Mouse (Mus musculus) heart, embryonic 12.5 days (tissue): Measurements from ENCODE around the gene Il25. TPM values are rescaled to one million over a fixed set of nuclear protein-coding genes. Genes with fewer than 3 reads are reported as not detected.

Experiments used
- ATAC-seq: fragments of 200-750 bp; cut with Nextera tagmentation; 2 replicates; pipeline ENCODE4 v1.8.0; 2017; ENCODE audit warnings: moderate TSS enrichment, moderate library complexity; ENCODE audit not compliant: insufficient number of reproducible peaks, low FRiP score
- H3K27ac ChIP-seq: fragments of 300-500 bp; sonication (generic); 2 replicates; pipeline ENCODE4 v1.5.1; 2016; ENCODE audit warnings: mild to moderate bottlenecking, moderate library complexity; ENCODE audit not compliant: poor library complexity, severe bottlenecking
- H3K27me3 ChIP-seq: fragments of 300-500 bp; sonication (generic); replicated peaks from 2 replicates; pipeline ENCODE4 v1.6.1; 2016; ENCODE audit warnings: mild to moderate bottlenecking, moderate library complexity
- H3K36me3 ChIP-seq: fragments of 300-500 bp; sonication (generic); 2 replicates; pipeline ENCODE4 v1.6.1; 2016; ENCODE audit warnings: mild to moderate bottlenecking, moderate library complexity
- H3K4me1 ChIP-seq: fragments of 300-500 bp; sonication (generic); replicated peaks from 2 replicates; pipeline ENCODE4 v1.6.1; 2016; ENCODE audit warnings: mild to moderate bottlenecking
- H3K4me2 ChIP-seq: fragments of 300-500 bp; sonication (generic); 2 replicates; pipeline ENCODE4 v1.6.1; 2016; ENCODE audit warnings: mild to moderate bottlenecking, moderate library complexity
- H3K4me3 ChIP-seq: fragments of 300-500 bp; sonication (generic); 2 replicates; pipeline ENCODE4 v1.5.1; 2016; ENCODE audit warnings: mild to moderate bottlenecking
- H3K9ac ChIP-seq: fragments of 300-500 bp; sonication (generic); 2 replicates; pipeline ENCODE4 v1.6.1; 2016; ENCODE audit warnings: mild to moderate bottlenecking, moderate library complexity
- H3K9me3 ChIP-seq: fragments of 300-500 bp; sonication (generic); replicated peaks from 2 replicates; pipeline ENCODE4 v1.6.1; 2016; ENCODE audit warnings: mild to moderate bottlenecking, moderate library complexity
- WGBS: fragments of 180-500 bp; shearing (Covaris S2); methylation state at CpG from one replicate; pipeline ENCODE4 v1.1.7; 2016; 5-methylcytosine and 5-hydroxymethylcytosine counted together
- polyA plus RNA-seq: library from polyadenylated mRNA; unstranded; fragments of >200 nt; fragmentation: Nextera tagmentation; extraction: Ambion mirVana; gene quantifications from 2 replicates; pipeline ENCODE4 v1.2.1, GENCODE M21; 2016

The Il25 gene
- polyA plus RNA-seq, 1 experiment from 2014 or later, result not detected

DNA sequence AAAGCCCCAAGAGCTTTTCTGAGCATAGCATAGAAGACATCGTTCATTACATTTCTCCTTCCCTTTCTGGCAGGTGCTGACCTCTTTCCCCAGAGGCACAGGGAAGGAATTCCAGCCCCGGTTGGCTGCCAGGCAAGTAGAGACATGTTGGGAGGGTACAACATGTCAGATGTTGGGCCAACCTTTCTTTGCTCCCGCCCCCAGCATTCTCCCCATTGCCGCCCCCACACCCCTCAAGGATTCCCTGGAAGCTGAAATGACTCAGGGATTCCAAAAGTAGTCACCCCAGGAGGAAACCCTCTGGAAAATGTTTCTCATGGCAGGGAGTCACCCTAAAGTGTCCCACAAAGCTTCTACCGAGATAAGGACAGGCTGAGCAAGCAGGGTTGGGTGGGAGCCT is 2.7 kb upstream of the Il25 start:
- Histone ChIP-seq H3K36me3 (no peaks in the 10 kb centered on the region), H3K9ac (no peak overlapping the region), H3K27ac (no peak overlapping the region), H3K4me3 (no peak overlapping the region), H3K4me1 (peaks cover 36% of the 10 kb centered on the region), H3K4me2 (no peak overlapping the region), H3K27me3 (peaks cover 26% of the 10 kb centered on the region), H3K9me3 (no peaks in the 10 kb centered on the region)
- ATAC-seq, result no peak
- 53% methylated on average over 5 of the region's 5 CpGs for WGBS

- H3K4me3 ChIP-seq, result no peak overlapping the region
- ATAC-seq, result no peak
- no peaks in the 10 kb centered on the region for H3K9me3 ChIP-seq
- no peak overlapping the region for H3K27ac ChIP-seq
- peaks cover 32% of the 10 kb centered on the region for H3K27me3 ChIP-seq
- H3K9ac ChIP-seq, result no peak overlapping the region
- H3K36me3 ChIP-seq, result no peaks in the 10 kb centered on the region
- no peak overlapping the region for H3K4me2 ChIP-seq
- peaks cover 30% of the 10 kb centered on the region for H3K4me1 ChIP-seq
- WGBS, result 25% methylated on average over 2 of the region's 2 CpGs
Observed at GRCm38 (mm10) chr14:54930431-54930830, 2.1 kb upstream of the Il25 start.

GRCm38 (mm10) chr14:54935904-54936830 is 3.7 kb downstream of the Il25 start, which contains the start of gene Cmtm5:
TSS of gene Cmtm5 (plus strand) at chr14:54936261.
- H3K4me2 ChIP-seq, result no peak within 1 kb of the TSS
- no peaks in the 10 kb centered on the region for H3K9me3 ChIP-seq
- H3K36me3 ChIP-seq, result peaks cover 5% of the 10 kb centered on the region
- H3K4me3 ChIP-seq, result no peak within 1 kb of the TSS
- WGBS, result 21% methylated on average over 8 of the region's 8 CpGs
- H3K27me3 ChIP-seq, result peaks cover 10% of the 10 kb centered on the region; the same call in 1 of the 2 replicates
- peaks cover 14% of the 10 kb centered on the region for H3K4me1 ChIP-seq
- no peak for ATAC-seq
- peak within 1 kb of the TSS; percentile 21; the same call in 1 of the 2 replicates for H3K9ac ChIP-seq
- H3K27ac ChIP-seq, result 0 out of 2 replicates have a peak within 1 kb of the TSS, but pooled peaks have one; percentile 5

- H3K27me3 ChIP-seq, result peaks cover 10% of the 10 kb centered on the region; the same call in 1 of the 2 replicates
- peaks cover 11% of the 10 kb centered on the region for H3K36me3 ChIP-seq
- WGBS, result 30% methylated on average over 6 of the region's 6 CpGs
- 0 out of 2 replicates have a peak overlapping the region, but pooled peaks have one; percentile 5 for H3K27ac ChIP-seq
- H3K9ac ChIP-seq, result peak overlapping the region; percentile 21; the same call in 1 of the 2 replicates
- no peaks in the 10 kb centered on the region for H3K9me3 ChIP-seq
- no peak overlapping the region for H3K4me3 ChIP-seq
- ATAC-seq, result no peak
- no peak overlapping the region for H3K4me2 ChIP-seq
- H3K4me1 ChIP-seq, result peaks cover 18% of the 10 kb centered on the region
Observed at GRCm38 (mm10) chr14:54936831-54937160, 4.3 kb downstream of the Il25 start.

DNA sequence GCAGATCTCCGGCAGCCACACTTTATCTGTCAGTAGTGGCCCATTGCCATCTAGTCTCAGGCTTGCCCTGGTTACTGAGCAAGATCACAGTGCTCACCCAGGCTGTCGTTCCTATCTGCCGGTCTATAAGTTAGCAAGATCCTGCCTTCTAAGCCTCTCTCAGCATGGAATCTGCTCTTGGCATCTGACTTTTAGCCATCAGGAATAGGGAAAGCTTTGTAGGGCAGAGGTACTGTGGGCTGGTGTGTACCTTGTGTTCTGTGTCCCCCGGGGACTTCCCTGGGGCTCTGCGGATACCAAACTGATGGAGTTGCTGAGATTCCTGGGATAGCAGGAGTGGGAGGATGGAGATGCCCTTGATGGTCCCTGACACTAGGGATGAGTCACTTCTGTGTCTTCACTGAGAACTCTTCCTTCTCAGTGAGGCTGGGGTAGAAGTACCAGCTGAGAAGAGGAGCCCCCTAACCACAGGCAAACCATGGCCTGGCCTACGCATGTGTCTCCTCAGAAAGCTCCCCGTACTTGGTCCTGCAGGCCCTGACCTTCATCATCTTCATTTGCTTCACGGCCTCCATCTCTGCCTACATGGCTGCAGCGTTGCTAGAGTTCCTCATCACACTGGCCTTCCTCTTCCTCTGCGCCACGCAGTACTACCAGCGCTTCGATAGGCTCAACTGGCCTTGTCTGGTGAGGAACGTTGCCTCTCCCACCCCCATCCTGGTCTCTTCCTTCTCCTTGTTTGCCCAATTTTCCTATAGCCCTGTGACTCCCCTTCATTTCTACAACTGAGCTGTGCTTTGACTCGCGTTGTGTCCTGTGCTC is 5.1 kb downstream of the Il25 start:
- peaks cover 10% of the 10 kb centered on the region; the same call in 1 of the 2 replicates for H3K27me3 ChIP-seq
- H3K9me3 ChIP-seq, result no peaks in the 10 kb centered on the region
- peaks cover 17% of the 10 kb centered on the region for H3K4me1 ChIP-seq
- H3K36me3 ChIP-seq, result peaks cover 19% of the 10 kb centered on the region
- no peak overlapping the region for H3K27ac ChIP-seq
- no peak overlapping the region for H3K4me2 ChIP-seq
- no peak overlapping the region for H3K4me3 ChIP-seq
- no peak overlapping the region; the same call in 1 of the 2 replicates for H3K9ac ChIP-seq
- 64% methylated on average over 16 of the region's 16 CpGs for WGBS
- ATAC-seq, result 0 out of 2 replicates have a peak, but pooled peaks have one; percentile 8

DNA sequence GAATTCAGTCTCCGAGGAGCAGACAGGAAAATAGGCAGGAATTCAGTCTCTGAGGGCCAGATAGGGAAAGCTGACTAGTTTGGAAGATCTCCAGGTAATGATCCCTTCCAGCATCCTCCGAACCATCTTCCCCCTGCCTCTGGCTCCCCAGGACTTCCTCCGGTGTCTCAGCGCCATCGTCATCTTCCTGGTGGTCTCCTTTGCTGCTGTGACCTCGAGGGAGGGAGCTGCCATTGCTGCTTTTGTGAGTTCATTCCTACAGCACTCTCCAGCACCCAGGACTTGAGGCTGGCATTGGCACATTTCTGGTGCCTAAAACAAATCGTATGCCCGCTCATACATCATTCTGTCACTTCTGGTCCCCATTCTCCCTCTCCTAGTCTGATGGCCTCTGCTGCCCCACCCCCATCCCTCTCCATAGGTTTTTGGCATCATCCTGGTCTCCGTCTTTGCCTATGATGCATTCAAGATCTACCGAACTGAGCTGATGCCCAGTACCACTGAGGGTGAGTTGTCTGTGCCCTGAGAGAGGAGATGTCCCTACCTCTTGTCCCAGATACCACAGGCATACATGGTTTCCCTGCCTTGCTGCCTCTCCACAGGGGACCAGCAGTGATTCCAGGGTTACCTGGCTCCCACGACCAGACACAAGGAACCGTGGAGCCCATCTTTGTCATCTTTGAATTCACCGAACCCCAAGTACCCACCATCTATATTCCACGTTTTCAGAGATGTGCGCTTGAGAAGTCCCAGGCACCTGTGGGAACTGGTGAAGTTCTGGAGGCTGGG is 6.1 kb downstream of the Il25 start:
- Histone ChIP-seq H3K4me1 (peaks cover 12% of the 10 kb centered on the region), H3K36me3 (peaks cover 30% of the 10 kb centered on the region), H3K4me3 (no peak overlapping the region), H3K27ac (peak overlapping the region; percentile 25; the same call in 1 of the 2 replicates), H3K4me2 (no peak overlapping the region), H3K9me3 (no peaks in the 10 kb centered on the region), H3K9ac (0 out of 2 replicates have a peak overlapping the region, but pooled peaks have one; percentile 13), H3K27me3 (peaks cover 10% of the 10 kb centered on the region; the same call in 1 of the 2 replicates)
- ATAC-seq, result no peak
- WGBS, result 57% methylated on average over 15 of the region's 15 CpGs

GRCm38 (mm10) chr14:54939434-54940175 is 7.1 kb downstream of the Il25 start:
- 39% methylated on average over 12 of the region's 12 CpGs for WGBS
- H3K36me3 ChIP-seq, result peaks cover 40% of the 10 kb centered on the region
- no peak overlapping the region for H3K4me3 ChIP-seq
- H3K27ac ChIP-seq, result peak overlapping the region; percentile 62
- no peak overlapping the region for H3K9ac ChIP-seq
- no peak overlapping the region for H3K4me2 ChIP-seq
- peaks cover 12% of the 10 kb centered on the region for H3K4me1 ChIP-seq
- H3K27me3 ChIP-seq, result peaks cover 10% of the 10 kb centered on the region; the same call in 1 of the 2 replicates
- no peaks in the 10 kb centered on the region for H3K9me3 ChIP-seq
- ATAC-seq, result no peak

- peaks cover 43% of the 10 kb centered on the region for H3K36me3 ChIP-seq
- WGBS, result 53% methylated on average over 3 of the region's 3 CpGs
- no peak for ATAC-seq
- peak overlapping the region; percentile 62 for H3K27ac ChIP-seq
- H3K4me2 ChIP-seq, result no peak overlapping the region
- peaks cover 7% of the 10 kb centered on the region; the same call in 1 of the 2 replicates for H3K27me3 ChIP-seq
- H3K4me3 ChIP-seq, result no peak overlapping the region
- H3K9me3 ChIP-seq, result no peaks in the 10 kb centered on the region
- no peak overlapping the region for H3K9ac ChIP-seq
- peaks cover 12% of the 10 kb centered on the region for H3K4me1 ChIP-seq
Observed at GRCm38 (mm10) chr14:54940176-54940530, 7.7 kb downstream of the Il25 start.

- H3K9me3 ChIP-seq, result no peaks in the 10 kb centered on the region
- peak overlapping the region; percentile 27; the same call in 1 of the 2 replicates for H3K27ac ChIP-seq
- H3K36me3 ChIP-seq, result peaks cover 55% of the 10 kb centered on the region
Observed at GRCm38 (mm10) chr14:54941024-54941978, 8.8 kb downstream of the Il25 start.

More at GRCm38 (mm10) chr14:54941024-54941978, 8.8 kb downstream of the Il25 start:
- H3K4me3 ChIP-seq, result no peak overlapping the region
- 0 out of 2 replicates have a peak, but pooled peaks cover 3% of the 10 kb centered on the region for H3K27me3 ChIP-seq
- no peak overlapping the region for H3K4me2 ChIP-seq
- no peak for ATAC-seq
- peaks cover 11% of the 10 kb centered on the region for H3K4me1 ChIP-seq
- WGBS, result 56% methylated on average over 13 of the region's 13 CpGs
- 0 out of 2 replicates have a peak overlapping the region, but pooled peaks have one; percentile 25 for H3K9ac ChIP-seq
